In genomic region chr6:134144231-134145130, GRCm38 (mm10) we compare ENCODE assay signal across 10 mouse cellular contexts.
DNase-seq lines count a peak whose midpoint lies in the region; ATAC-seq and TF ChIP-seq lines count a peak whose summit lies in the region.
"Had no signal": no experiment of that assay in that cellular context is flagged by ENCODE, and none has a peak within 500 bp of the region (broad histone marks: within the 10 kb centered on the region; RNA-seq: fewer than 3 reads in every experiment).

No protein-coding gene starts in this region.

- no peak for TF ChIP-seq CTCF in lung, adult 2 months (IDR thresholded peaks at IDR 0.05; ENCODE audit: insufficient read depth, low read length)

- peak overlapping the region; percentile 14 for H3K4me2 ChIP-seq in lung, embryonic 15.5 days
- H3K4me2 ChIP-seq in heart, embryonic 13.5 days = peak overlapping the region; percentile 30
- H3K4me2 ChIP-seq in limb, embryonic 13.5 days (replicated peaks) = no peak overlapping the region
- H3K4me2 ChIP-seq in stomach, embryonic 15.5 days = no peak overlapping the region

- ATAC-seq in lung, embryonic 15.5 days (ENCODE audit: borderline replicate concordance, extremely low read depth, low FRiP score, low TSS enrichment) = peak; percentile 56; the same call in 1 of the 2 replicates
- 0 out of 2 replicates have a peak, but pooled peaks have one; percentile 29 for ATAC-seq in heart, embryonic 13.5 days (ENCODE audit: extremely low read depth, insufficient number of reproducible peaks, low FRiP score, low TSS enrichment)
- peak; percentile 6; the same call in 1 of the 2 replicates for ATAC-seq in limb, embryonic 13.5 days (ENCODE audit: low FRiP score, low read depth)
- ATAC-seq in stomach, embryonic 15.5 days (ENCODE audit: insufficient read depth, low FRiP score, low read depth) = peak; percentile 56; the same call in 1 of the 2 replicates

- no peak for DNase-seq in lung, adult 2 months
- DNase-seq in layer of hippocampus, postnatal 10 days (ENCODE audit: low spot score in 2 of 2) = no peak
- DNase-seq in frontal cortex, postnatal 14 days (ENCODE audit: low spot score in 2 of 2) = no peak
- DNase-seq in adrenal gland, postnatal 36 days = no peak
- DNase-seq: cerebellum, postnatal 14 days had no signal

- no peak for TF ChIP-seq POLR2A in lung, adult 2 months (IDR thresholded peaks at IDR 0.05; ENCODE audit: borderline replicate concordance, extremely low read depth, low read depth, low read length)

- peaks cover 67% of the 10 kb centered on the region for H3K4me1 ChIP-seq in lung, embryonic 15.5 days
- peaks cover 12% of the 10 kb centered on the region for H3K4me1 ChIP-seq in lung, adult 2 months (ENCODE audit: control insufficient read depth, insufficient read depth, low read length)
- H3K4me1 ChIP-seq in heart, embryonic 13.5 days = peaks cover 84% of the 10 kb centered on the region
- peaks cover 60% of the 10 kb centered on the region for H3K4me1 ChIP-seq in limb, embryonic 13.5 days
- H3K4me1 ChIP-seq in stomach, embryonic 15.5 days = peaks cover 34% of the 10 kb centered on the region

- H3K27ac ChIP-seq in lung, embryonic 15.5 days = peak overlapping the region; percentile 78
- H3K27ac ChIP-seq in heart, embryonic 13.5 days (replicated peaks) = peak overlapping the region; percentile 98
- H3K27ac ChIP-seq in limb, embryonic 13.5 days = peak overlapping the region; percentile 39; the same call in 1 of the 2 replicates
- peak overlapping the region; percentile 78 for H3K27ac ChIP-seq in stomach, embryonic 15.5 days

- WGBS in lung, embryonic 15.5 days = 23% methylated on average over 15 of the region's 15 CpGs
- WGBS in lung, adult 2 months = 26% methylated on average over 15 of the region's 15 CpGs
- 37% methylated on average over 15 of the region's 15 CpGs for WGBS in heart, embryonic 13.5 days
- 57% methylated on average over 15 of the region's 15 CpGs for whole genome bisulfite sequencing in limb, embryonic 13.5 days
- WGBS in stomach, embryonic 15.5 days = 43% methylated on average over 15 of the region's 15 CpGs

- H3K36me3 ChIP-seq in lung, embryonic 15.5 days = no peaks in the 10 kb centered on the region
- no peaks in the 10 kb centered on the region; the same call in none of the 2 replicates for H3K36me3 ChIP-seq in heart, embryonic 13.5 days
- H3K36me3 ChIP-seq in limb, embryonic 13.5 days = no peaks in the 10 kb centered on the region
- no peaks in the 10 kb centered on the region for H3K36me3 ChIP-seq in stomach, embryonic 15.5 days

- H3K9ac ChIP-seq in lung, embryonic 15.5 days = no peak overlapping the region
- H3K9ac ChIP-seq in heart, embryonic 13.5 days = peak overlapping the region; percentile 15; the same call in 1 of the 2 replicates
- H3K9ac ChIP-seq in limb, embryonic 13.5 days = no peak overlapping the region
- H3K9ac ChIP-seq in stomach, embryonic 15.5 days = no peak overlapping the region

- no peaks in the 10 kb centered on the region for H3K9me3 ChIP-seq in lung, embryonic 15.5 days
- no peaks in the 10 kb centered on the region for H3K9me3 ChIP-seq in heart, embryonic 13.5 days
- no peaks in the 10 kb centered on the region for H3K9me3 ChIP-seq in limb, embryonic 13.5 days
- no peaks in the 10 kb centered on the region for H3K9me3 ChIP-seq in stomach, embryonic 15.5 days
- H3K9me3 ChIP-seq: megakaryocyte, embryonic 14.5 days had no signal

- no peak overlapping the region for H3K4me3 ChIP-seq in lung, embryonic 15.5 days
- no peak overlapping the region for H3K4me3 ChIP-seq in lung, adult 2 months (replicated peaks; ENCODE audit: extremely low read depth, low read depth, low read length)
- no peak overlapping the region for H3K4me3 ChIP-seq in heart, embryonic 13.5 days
- H3K4me3 ChIP-seq in limb, embryonic 13.5 days = no peak overlapping the region
- no peak overlapping the region for H3K4me3 ChIP-seq in stomach, embryonic 15.5 days (replicated peaks)
- H3K4me3 ChIP-seq: megakaryocyte, embryonic 14.5 days had no signal

- no peaks in the 10 kb centered on the region for H3K27me3 ChIP-seq in lung, embryonic 15.5 days
- no peaks in the 10 kb centered on the region for H3K27me3 ChIP-seq in heart, embryonic 13.5 days (replicated peaks)
- H3K27me3 ChIP-seq in limb, embryonic 13.5 days = no peaks in the 10 kb centered on the region
- H3K27me3 ChIP-seq in stomach, embryonic 15.5 days (replicated peaks) = no peaks in the 10 kb centered on the region
- H3K27me3 ChIP-seq: megakaryocyte, embryonic 14.5 days had no signal

Comparison
In these comparisons a context has a peak if more than half of its experiments do, and no peak if none do; other contexts are left out.
1. ATAC-seq: peak in every context shown above with its lines; median percentile 56 in lung, embryonic 15.5 days; 56 in stomach, embryonic 15.5 days; 29 in heart, embryonic 13.5 days; 6 in limb, embryonic 13.5 days.
2. H3K27ac ChIP-seq: peak in every context shown above with its lines; median percentile 98 in heart, embryonic 13.5 days; 78 in lung, embryonic 15.5 days; 78 in stomach, embryonic 15.5 days; 39 in limb, embryonic 13.5 days.
3. H3K4me2 ChIP-seq: peak in lung, embryonic 15.5 days (single experiment) and heart, embryonic 13.5 days (single experiment); none in limb, embryonic 13.5 days (single experiment) and stomach, embryonic 15.5 days (single experiment).